Mouse (Mus musculus) retina, postnatal 7 days (tissue): ENCODE data around the gene Mrnip.
"Not testable (repeated sequence)": the region's sequence is repeated elsewhere in the genome, so short reads cannot be mapped to it uniquely, and the experiment has no call there.

ENCODE experiments used
- DNase-seq: peaks from one replicate; pipeline ENCODE4 v3.0.0-alpha.2; 2012; ENCODE audit warnings: low read depth, low spot score

The Mrnip gene

GRCm38 (mm10) chr11:50174111-50174729 lies at the start of gene Mrnip:
Gene Mrnip, plus strand, starts transcription at chr11:50174444.
- DNase-seq: not testable (repeated sequence)

- no peak for DNase-seq
Measured at GRCm38 (mm10) chr11:50127781-50128180, 46.5 kb upstream of the Mrnip start.

- DNase-seq: peak; percentile 76
Measured at GRCm38 (mm10) chr11:50130811-50131766, 43.2 kb upstream of the Mrnip start, which contains the start of gene Tbc1d9b. Gene Tbc1d9b, plus strand, starts transcription at chr11:50131396.

- DNase-seq: no peak
Measured at GRCm38 (mm10) chr11:50131801-50132201, 42.4 kb upstream of the Mrnip start.

- DNase-seq: no peak
Measured at GRCm38 (mm10) chr11:50132265-50132664, 42.0 kb upstream of the Mrnip start.

- DNase-seq: no peak
Measured at GRCm38 (mm10) chr11:50134136-50134859, 39.9 kb upstream of the Mrnip start.

GRCm38 (mm10) chr11:50138206-50138822 lies 35.9 kb upstream of the Mrnip start:
- no peak for DNase-seq

GRCm38 (mm10) chr11:50139571-50139970 lies 34.7 kb upstream of the Mrnip start:
- no peak for DNase-seq

- DNase-seq: no peak
Measured at GRCm38 (mm10) chr11:50145529-50145928, 28.7 kb upstream of the Mrnip start.

- DNase-seq: no peak
Measured at GRCm38 (mm10) chr11:50146121-50146520, 28.1 kb upstream of the Mrnip start.

- no peak for DNase-seq
Measured at GRCm38 (mm10) chr11:50147267-50147957, 26.8 kb upstream of the Mrnip start.

- no peak for DNase-seq
Measured at GRCm38 (mm10) chr11:50147958-50148476, 26.2 kb upstream of the Mrnip start.

GRCm38 (mm10) chr11:50149200-50149599 lies 25.0 kb upstream of the Mrnip start:
- DNase-seq: no peak

GRCm38 (mm10) chr11:50149603-50150150 lies 24.6 kb upstream of the Mrnip start:
- no peak for DNase-seq

GRCm38 (mm10) chr11:50151374-50151773 lies 22.9 kb upstream of the Mrnip start:
- DNase-seq: no peak

GRCm38 (mm10) chr11:50154166-50154565 lies 20.1 kb upstream of the Mrnip start:
- DNase-seq: no peak

- no peak for DNase-seq
Measured at GRCm38 (mm10) chr11:50154777-50155520, 19.3 kb upstream of the Mrnip start.

- DNase-seq: no peak
Measured at GRCm38 (mm10) chr11:50155785-50156184, 18.5 kb upstream of the Mrnip start.

GRCm38 (mm10) chr11:50156725-50157258 lies 17.5 kb upstream of the Mrnip start:
- DNase-seq: no peak
